In the genomic region with DNA sequence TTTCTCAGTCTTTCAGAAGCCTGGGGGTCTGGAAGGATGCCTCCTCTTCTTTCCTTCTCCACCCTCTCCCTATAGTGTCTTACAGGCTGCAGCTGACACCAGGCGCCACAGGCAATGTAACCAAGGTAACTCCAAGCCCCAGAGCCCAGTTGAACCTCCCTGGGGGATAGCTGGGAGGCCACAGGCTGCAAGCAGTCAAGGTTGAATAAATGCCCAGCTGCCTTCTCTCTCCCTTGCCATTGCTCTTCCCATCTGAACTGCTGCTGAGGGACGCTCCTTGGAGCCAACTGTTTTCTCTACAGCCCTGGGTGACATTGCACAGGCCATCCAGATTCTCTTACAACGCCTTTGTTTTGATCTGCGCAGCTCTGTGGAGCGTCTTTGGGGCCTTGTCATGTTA, we compare ENCODE assay signal across 8 mouse cellular contexts.
A peak's percentile ranks its signal among the peaks of the same experiment; 100 is the strongest.
DNase-seq lines count a peak whose midpoint lies in the region; ATAC-seq and TF ChIP-seq lines count a peak whose summit lies in the region.

No protein-coding gene starts in this region.

- H3K36me3 ChIP-seq in forebrain, embryonic 14.5 days (ENCODE audit: control insufficient read depth, insufficient read depth, low read length): no peaks in the 10 kb centered on the region
- H3K36me3 ChIP-seq in midbrain, embryonic 12.5 days: no peaks in the 10 kb centered on the region
- no peaks in the 10 kb centered on the region for H3K36me3 ChIP-seq in stomach, embryonic 14.5 days (ENCODE audit: control insufficient read depth, insufficient read depth, low read length)

- peak; percentile 76 for DNase-seq in left cerebral cortex, postnatal 4 days
- no peak for DNase-seq in left cerebral cortex, adult 2 months (ENCODE audit: extremely low spot score in 1 of 2, low spot score in 2 of 2)
- no peak for DNase-seq in forebrain, embryonic 14.5 days (ENCODE audit: low spot score)
- no peak for DNase-seq in lung, postnatal 4 days
- no peak for DNase-seq in adrenal gland, adult 18-20 months (ENCODE audit: low spot score in 2 of 2)

- H3K4me2 ChIP-seq in forebrain, embryonic 14.5 days (ENCODE audit: low read length): no peak overlapping the region
- H3K4me2 ChIP-seq in midbrain, embryonic 12.5 days (replicated peaks): no peak overlapping the region
- H3K4me2 ChIP-seq in stomach, embryonic 14.5 days (replicated peaks; ENCODE audit: low read depth, low read length): no peak overlapping the region

- 50% methylated on average over 5 of the region's 5 CpGs for WGBS in forebrain, embryonic 14.5 days
- 41% methylated on average over 5 of the region's 5 CpGs for WGBS in midbrain, embryonic 12.5 days
- 37% methylated on average over 5 of the region's 5 CpGs for WGBS in stomach, embryonic 14.5 days

- H3K27ac ChIP-seq in left cerebral cortex, adult 2 months: no peak overlapping the region
- H3K27ac ChIP-seq in forebrain, embryonic 14.5 days (ENCODE audit: low read depth, low read length): no peak overlapping the region
- no peak overlapping the region; the same call in 1 of the 2 replicates for H3K27ac ChIP-seq in midbrain, embryonic 12.5 days (replicated peaks)
- peak overlapping the region; percentile 63 for H3K27ac ChIP-seq in stomach, embryonic 14.5 days (ENCODE audit: low read length)

- ATAC-seq in forebrain, embryonic 14.5 days: peak; percentile 15; the same call in 1 of the 2 replicates
- ATAC-seq in midbrain, embryonic 12.5 days (ENCODE audit: low FRiP score, low read depth): peak; percentile 66
- ATAC-seq in stomach, embryonic 14.5 days (ENCODE audit: insufficient number of reproducible peaks, insufficient read depth, low FRiP score, low read depth): peak; percentile 56; the same call in 1 of the 2 replicates
- no peak for ATAC-seq in monocyte, adult 5-6 weeks (replicated peaks; ENCODE audit: insufficient number of reproducible peaks, low FRiP score, low TSS enrichment, poor library complexity, severe bottlenecking)

- peaks cover 6% of the 10 kb centered on the region for H3K4me1 ChIP-seq in forebrain, embryonic 14.5 days (ENCODE audit: control insufficient read depth, insufficient read depth, low read length)
- peaks cover 15% of the 10 kb centered on the region for H3K4me1 ChIP-seq in midbrain, embryonic 12.5 days
- peaks cover 26% of the 10 kb centered on the region for H3K4me1 ChIP-seq in stomach, embryonic 14.5 days (ENCODE audit: control insufficient read depth, insufficient read depth, low read length)

- no peak for TF ChIP-seq CTCF in left cerebral cortex, adult 2 months (IDR thresholded peaks at IDR 0.05)

- no peak overlapping the region for H3K9ac ChIP-seq in forebrain, embryonic 14.5 days (ENCODE audit: low read length)
- no peak overlapping the region for H3K9ac ChIP-seq in midbrain, embryonic 12.5 days (replicated peaks)
- no peak overlapping the region for H3K9ac ChIP-seq in stomach, embryonic 14.5 days (replicated peaks; ENCODE audit: low read depth, low read length)

- intact Hi-C loops in left cerebral cortex, postnatal 4 days (cut with DNase I): no loop called here
- intact Hi-C loops in left cerebral cortex, adult 2 months (cut with DNase I): loop anchor here (10.0 kb wide), 1 partner anchor 407 kb away; no protein-coding TSS in a partner anchor

- no peaks in the 10 kb centered on the region for H3K27me3 ChIP-seq in forebrain, embryonic 14.5 days (replicated peaks; ENCODE audit: control insufficient read depth, insufficient read depth, low read length)
- H3K27me3 ChIP-seq in midbrain, embryonic 12.5 days: no peaks in the 10 kb centered on the region
- no peaks in the 10 kb centered on the region for H3K27me3 ChIP-seq in stomach, embryonic 14.5 days (ENCODE audit: control insufficient read depth, insufficient read depth, low read length)

- no peak overlapping the region for H3K4me3 ChIP-seq in left cerebral cortex, adult 2 months
- H3K4me3 ChIP-seq in forebrain, embryonic 14.5 days (ENCODE audit: low read depth, low read length): no peak overlapping the region
- no peak overlapping the region for H3K4me3 ChIP-seq in midbrain, embryonic 12.5 days
- H3K4me3 ChIP-seq in stomach, embryonic 14.5 days (ENCODE audit: low read depth, low read length): no peak overlapping the region

- H3K9me3 ChIP-seq in forebrain, embryonic 14.5 days (replicated peaks; ENCODE audit: control insufficient read depth, low read length): no peaks in the 10 kb centered on the region
- H3K9me3 ChIP-seq in midbrain, embryonic 12.5 days: no peaks in the 10 kb centered on the region
- H3K9me3 ChIP-seq in stomach, embryonic 14.5 days (ENCODE audit: control insufficient read depth, low read depth, low read length): no peaks in the 10 kb centered on the region
